Mouse (Mus musculus) midbrain, embryonic 15.5 days (tissue): Measurements from ENCODE around the gene Atp8a1. TPM values are rescaled to one million over a fixed set of nuclear protein-coding genes. Genes with fewer than 3 reads are reported as not detected.

ENCODE experiments used
- ATAC-seq: fragments of 200-750 bp; cut with Nextera tagmentation; replicated peaks from 2 replicates; pipeline ENCODE4 v1.8.0; 2017; ENCODE audit warnings: moderate TSS enrichment
- H3K27ac ChIP-seq: fragments of 300-500 bp; sonication (generic); 2 replicates; pipeline ENCODE4 v1.5.1; 2015; ENCODE audit warnings: mild to moderate bottlenecking, inconsistent platforms
- H3K27me3 ChIP-seq: fragments of 300-500 bp; sonication (generic); replicated peaks from 2 replicates; pipeline ENCODE4 v1.6.1; 2015; ENCODE audit warnings: inconsistent platforms
- H3K36me3 ChIP-seq: fragments of 300-500 bp; sonication (generic); replicated peaks from 2 replicates; pipeline ENCODE4 v1.6.1; 2015; ENCODE audit warnings: inconsistent platforms
- H3K4me1 ChIP-seq: fragments of 300-500 bp; sonication (generic); 2 replicates; pipeline ENCODE4 v1.6.1; 2015; ENCODE audit warnings: inconsistent platforms
- H3K4me2 ChIP-seq: fragments of 300-500 bp; sonication (generic); 2 replicates; pipeline ENCODE4 v1.6.1; 2015; ENCODE audit warnings: inconsistent platforms, mild to moderate bottlenecking, moderate library complexity
- H3K4me3 ChIP-seq: fragments of 300-500 bp; sonication (generic); 2 replicates; pipeline ENCODE4 v1.5.1; 2015; ENCODE audit warnings: mild to moderate bottlenecking, inconsistent platforms
- H3K9ac ChIP-seq: fragments of 300-500 bp; sonication (generic); 2 replicates; pipeline ENCODE4 v1.6.1; 2015; ENCODE audit warnings: mild to moderate bottlenecking, inconsistent platforms
- H3K9me3 ChIP-seq: fragments of 300-500 bp; sonication (generic); 2 replicates; pipeline ENCODE4 v1.6.1; 2016; ENCODE audit warnings: inconsistent platforms
- WGBS: fragments of 180-500 bp; shearing (Covaris S2); methylation state at CpG from one replicate; pipeline ENCODE4 v1.1.7; 2015; ENCODE audit warnings: mixed read lengths; 5-methylcytosine and 5-hydroxymethylcytosine counted together
- polyA plus RNA-seq: library from polyadenylated mRNA; unstranded; fragments of >200 nt; fragmentation: Nextera tagmentation; extraction: Ambion mirVana; gene quantifications from 2 replicates; pipeline ENCODE4 v1.2.1, GENCODE M21; 2015

Atp8a1 gene
- polyA plus RNA-seq, 1 experiment from 2014 or later, result 53.6 TPM

DNA sequence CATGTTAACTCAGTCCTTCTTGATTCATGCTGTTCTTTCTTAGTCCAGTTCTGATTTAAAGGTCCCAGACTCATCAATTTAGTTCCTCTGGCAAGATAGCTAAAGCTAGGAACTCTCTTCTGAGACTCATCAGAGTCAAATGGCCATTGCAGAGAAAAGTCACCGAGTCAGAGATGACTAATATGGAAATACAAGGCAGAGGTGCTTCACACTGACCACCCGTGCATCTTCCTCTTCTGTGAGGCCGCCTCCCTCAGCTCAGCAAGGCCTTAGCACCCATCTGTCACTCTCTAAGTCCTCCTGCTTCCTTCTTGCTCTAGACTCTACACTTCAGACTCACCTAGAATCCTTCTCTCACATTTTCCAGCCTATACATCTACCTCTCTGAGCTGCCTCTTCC, 108.0 kb downstream of the Atp8a1 start:
- Histone ChIP-seq H3K4me1 (no peaks in the 10 kb centered on the region), H3K4me3 (no peak overlapping the region), H3K9ac (no peak overlapping the region), H3K4me2 (no peak overlapping the region), H3K9me3 (no peaks in the 10 kb centered on the region), H3K27me3 (no peaks in the 10 kb centered on the region), H3K27ac (no peak overlapping the region), H3K36me3 (peaks cover 9% of the 10 kb centered on the region; the same call in 1 of the 2 replicates)
- no peak for ATAC-seq
- WGBS, result 87% methylated on average over 3 of the region's 3 CpGs

GRCm38 (mm10) chr5:67738133-67738532, 109.1 kb downstream of the Atp8a1 start:
- H3K9ac ChIP-seq, result no peak overlapping the region
- no peaks in the 10 kb centered on the region for H3K4me1 ChIP-seq
- 0 out of 2 replicates have a peak, but pooled peaks cover 3% of the 10 kb centered on the region for H3K36me3 ChIP-seq
- no peak for ATAC-seq
- H3K27ac ChIP-seq, result no peak overlapping the region
- 94% methylated on average over 10 of the region's 10 CpGs for WGBS
- no peaks in the 10 kb centered on the region for H3K27me3 ChIP-seq
- H3K4me2 ChIP-seq, result no peak overlapping the region
- H3K9me3 ChIP-seq, result no peaks in the 10 kb centered on the region
- no peak overlapping the region for H3K4me3 ChIP-seq

DNA sequence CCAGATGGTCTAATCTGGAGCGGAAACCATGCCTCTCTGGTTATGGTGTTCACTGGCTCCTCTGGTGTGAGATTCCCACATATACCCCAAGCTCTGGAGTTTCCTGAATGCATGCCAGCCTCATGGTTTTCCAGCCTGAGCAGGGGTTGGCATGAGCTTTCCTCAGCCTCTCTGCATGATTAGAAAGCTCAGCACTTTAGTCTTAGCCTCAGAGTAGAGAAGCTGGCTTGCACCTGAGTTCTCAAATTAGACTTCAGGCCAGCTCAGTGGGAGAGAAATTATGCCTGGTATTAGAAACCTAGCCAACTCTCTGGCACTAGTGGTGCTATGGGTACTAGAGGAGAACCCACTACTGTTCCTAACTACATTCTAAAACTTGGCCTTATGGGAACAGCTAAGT, 111.5 kb downstream of the Atp8a1 start:
- no peaks in the 10 kb centered on the region for H3K4me1 ChIP-seq
- H3K27me3 ChIP-seq, result no peaks in the 10 kb centered on the region
- no peak for ATAC-seq
- no peak overlapping the region for H3K4me2 ChIP-seq
- H3K9me3 ChIP-seq, result no peaks in the 10 kb centered on the region
- 0 out of 2 replicates have a peak, but pooled peaks cover 3% of the 10 kb centered on the region for H3K36me3 ChIP-seq
- WGBS, result 100% methylated on average over 1 of the region's 1 CpGs
- no peak overlapping the region for H3K9ac ChIP-seq
- no peak overlapping the region for H3K27ac ChIP-seq
- H3K4me3 ChIP-seq, result no peak overlapping the region

GRCm38 (mm10) chr5:67733551-67734258, 113.5 kb downstream of the Atp8a1 start:
- no peak overlapping the region for H3K9ac ChIP-seq
- H3K27ac ChIP-seq, result no peak overlapping the region
- H3K4me2 ChIP-seq, result no peak overlapping the region
- no peaks in the 10 kb centered on the region for H3K4me1 ChIP-seq
- H3K4me3 ChIP-seq, result no peak overlapping the region
- H3K9me3 ChIP-seq, result no peaks in the 10 kb centered on the region
- no peak for ATAC-seq
- H3K27me3 ChIP-seq, result no peaks in the 10 kb centered on the region
- WGBS, result 77% methylated on average over 9 of the region's 9 CpGs
- H3K36me3 ChIP-seq, result 0 out of 2 replicates have a peak, but pooled peaks cover 6% of the 10 kb centered on the region

GRCm38 (mm10) chr5:67733150-67733549, 114.1 kb downstream of the Atp8a1 start:
- Histone ChIP-seq H3K9ac (no peak overlapping the region), H3K36me3 (0 out of 2 replicates have a peak, but pooled peaks cover 6% of the 10 kb centered on the region), H3K27ac (no peak overlapping the region), H3K4me1 (no peaks in the 10 kb centered on the region), H3K4me3 (no peak overlapping the region), H3K9me3 (no peaks in the 10 kb centered on the region), H3K4me2 (no peak overlapping the region), H3K27me3 (no peaks in the 10 kb centered on the region)
- ATAC-seq, result no peak
- 77% methylated on average over 6 of the region's 6 CpGs for WGBS

- 16% methylated on average over 2 of the region's 2 CpGs for WGBS
These were observed 119.5 kb downstream of the Atp8a1 start for GRCm38 (mm10) chr5:67727755-67728154.

GRCm38 (mm10) chr5:67726810-67727209, 120.4 kb downstream of the Atp8a1 start:
- WGBS, result 86% methylated on average over 13 of the region's 13 CpGs
- Histone ChIP-seq H3K27ac (no peak overlapping the region), H3K9ac (no peak overlapping the region), H3K27me3 (no peaks in the 10 kb centered on the region), H3K36me3 (0 out of 2 replicates have a peak, but pooled peaks cover 9% of the 10 kb centered on the region), H3K4me1 (no peaks in the 10 kb centered on the region), H3K9me3 (no peaks in the 10 kb centered on the region), H3K4me2 (no peak overlapping the region), H3K4me3 (no peak overlapping the region)
- no peak for ATAC-seq

More at GRCm38 (mm10) chr5:67727755-67728154, 119.5 kb downstream of the Atp8a1 start:
- no peak overlapping the region for H3K9ac ChIP-seq
- H3K27me3 ChIP-seq, result no peaks in the 10 kb centered on the region
- no peaks in the 10 kb centered on the region for H3K4me1 ChIP-seq
- H3K9me3 ChIP-seq, result no peaks in the 10 kb centered on the region
- H3K36me3 ChIP-seq, result 0 out of 2 replicates have a peak, but pooled peaks cover 6% of the 10 kb centered on the region
- ATAC-seq, result 0 out of 2 replicates have a peak, but pooled peaks have one; percentile 42
- no peak overlapping the region for H3K4me3 ChIP-seq
- H3K27ac ChIP-seq, result no peak overlapping the region
- H3K4me2 ChIP-seq, result no peak overlapping the region

GRCm38 (mm10) chr5:67701641-67702040, 145.6 kb downstream of the Atp8a1 start:
- Histone ChIP-seq H3K9ac (no peak overlapping the region), H3K27me3 (no peaks in the 10 kb centered on the region), H3K4me2 (no peak overlapping the region), H3K27ac (no peak overlapping the region), H3K4me3 (no peak overlapping the region), H3K9me3 (no peaks in the 10 kb centered on the region), H3K36me3 (no peaks in the 10 kb centered on the region; the same call in 1 of the 2 replicates), H3K4me1 (peaks cover 14% of the 10 kb centered on the region; the same call in 1 of the 2 replicates)
- ATAC-seq, result no peak
- 97% methylated on average over 7 of the region's 7 CpGs for WGBS

DNA sequence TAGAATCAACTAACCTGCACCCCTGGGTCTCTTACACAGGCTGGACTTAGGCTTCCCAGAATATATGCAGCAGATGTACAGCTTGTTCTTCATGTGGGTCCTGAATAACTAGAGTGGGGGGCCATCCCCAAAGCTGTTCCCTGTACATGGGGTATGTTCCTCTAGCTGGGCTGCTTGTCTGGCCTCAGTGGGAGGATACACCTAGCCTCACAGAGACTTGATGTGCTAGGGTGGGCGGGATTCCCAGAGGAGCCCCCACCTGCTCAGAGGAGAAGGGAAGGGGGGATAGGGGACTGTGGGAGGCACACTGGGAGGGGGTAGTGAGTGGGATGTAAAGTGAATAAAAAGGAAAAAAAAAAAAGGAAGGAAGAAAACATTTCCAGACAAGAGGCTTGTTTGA, 147.8 kb downstream of the Atp8a1 start:
- Histone ChIP-seq H3K9me3 (no peaks in the 10 kb centered on the region), H3K9ac (no peak overlapping the region), H3K27me3 (no peaks in the 10 kb centered on the region), H3K4me2 (no peak overlapping the region), H3K36me3 (no peaks in the 10 kb centered on the region; the same call in 1 of the 2 replicates), H3K27ac (no peak overlapping the region), H3K4me1 (peaks cover 14% of the 10 kb centered on the region; the same call in 1 of the 2 replicates), H3K4me3 (no peak overlapping the region)
- no peak; the same call in 1 of the 2 replicates for ATAC-seq
- WGBS, result 67% methylated on average over 1 of the region's 1 CpGs

DNA sequence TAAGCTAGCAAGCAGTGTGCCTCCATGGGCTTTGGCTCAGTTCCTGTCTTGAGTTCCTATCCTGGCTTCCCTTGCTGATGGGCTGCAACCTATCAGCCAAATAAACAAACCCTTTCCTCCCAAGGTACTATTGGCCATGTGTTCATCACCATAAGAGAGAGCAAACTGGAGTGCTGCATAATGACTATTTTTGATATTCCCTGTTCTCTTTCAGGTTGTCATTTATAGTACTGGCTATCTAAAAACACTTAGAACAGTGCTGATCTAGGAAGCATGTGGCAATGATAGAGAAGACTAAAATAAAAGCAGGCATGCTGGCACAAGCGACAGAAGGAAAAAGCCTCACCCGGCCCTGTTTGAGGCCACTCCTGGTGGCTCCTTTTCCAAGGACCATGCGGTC, 149.1 kb downstream of the Atp8a1 start:
- 93% methylated on average over 3 of the region's 3 CpGs for WGBS
- Histone ChIP-seq H3K36me3 (no peaks in the 10 kb centered on the region; the same call in 1 of the 2 replicates), H3K27me3 (no peaks in the 10 kb centered on the region), H3K9me3 (no peaks in the 10 kb centered on the region), H3K9ac (no peak overlapping the region), H3K4me1 (peaks cover 14% of the 10 kb centered on the region; the same call in 1 of the 2 replicates), H3K4me2 (no peak overlapping the region), H3K27ac (no peak overlapping the region), H3K4me3 (no peak overlapping the region)
- ATAC-seq, result no peak

- no peaks in the 10 kb centered on the region for H3K9me3 ChIP-seq
- no peak overlapping the region for H3K4me2 ChIP-seq
- peak overlapping the region; percentile 55; the same call in 1 of the 2 replicates for H3K27ac ChIP-seq
- no peak overlapping the region for H3K9ac ChIP-seq
- 16% methylated on average over 12 of the region's 12 CpGs for WGBS
- peak; percentile 79 for ATAC-seq
- H3K4me1 ChIP-seq, result peaks cover 14% of the 10 kb centered on the region; the same call in 1 of the 2 replicates
- no peak overlapping the region for H3K4me3 ChIP-seq
- H3K36me3 ChIP-seq, result no peaks in the 10 kb centered on the region; the same call in 1 of the 2 replicates
- no peaks in the 10 kb centered on the region for H3K27me3 ChIP-seq
These were observed 150.3 kb downstream of the Atp8a1 start for GRCm38 (mm10) chr5:67696741-67697596.

GRCm38 (mm10) chr5:67695055-67695710, 152.1 kb downstream of the Atp8a1 start:
- 93% methylated on average over 14 of the region's 14 CpGs for WGBS

More at GRCm38 (mm10) chr5:67695055-67695710, 152.1 kb downstream of the Atp8a1 start:
- Histone ChIP-seq H3K9me3 (no peaks in the 10 kb centered on the region), H3K4me2 (no peak overlapping the region), H3K36me3 (no peaks in the 10 kb centered on the region; the same call in 1 of the 2 replicates), H3K4me1 (peaks cover 14% of the 10 kb centered on the region; the same call in 1 of the 2 replicates), H3K4me3 (no peak overlapping the region), H3K27ac (no peak overlapping the region), H3K27me3 (no peaks in the 10 kb centered on the region), H3K9ac (no peak overlapping the region)
- no peak for ATAC-seq
